Mouse (Mus musculus) embryonic facial prominence, embryonic 13.5 days (tissue): ENCODE data around the gene Ankfy1. TPM values are rescaled to one million over a fixed set of nuclear protein-coding genes. Genes with fewer than 3 reads are reported as not detected.

ENCODE experiments used
- ATAC-seq: fragments of 200-750 bp; cut with Nextera tagmentation; 2 replicates; pipeline ENCODE4 v1.8.0; 2017; ENCODE audit warnings: low read depth; ENCODE audit not compliant: insufficient number of reproducible peaks, insufficient read depth, low FRiP score, low TSS enrichment
- H3K27ac ChIP-seq: fragments of 300-500 bp; sonication (generic); 2 replicates; pipeline ENCODE4 v1.5.1; 2015; ENCODE audit warnings: moderate library complexity, mild to moderate bottlenecking, inconsistent platforms
- H3K27me3 ChIP-seq: fragments of 300-500 bp; sonication (generic); 2 replicates; pipeline ENCODE4 v1.6.1; 2015; ENCODE audit warnings: mild to moderate bottlenecking, inconsistent platforms
- H3K36me3 ChIP-seq: fragments of 300-500 bp; sonication (generic); 2 replicates; pipeline ENCODE4 v1.6.1; 2015; ENCODE audit warnings: mild to moderate bottlenecking, inconsistent platforms
- H3K4me1 ChIP-seq: fragments of 300-500 bp; sonication (generic); 2 replicates; pipeline ENCODE4 v1.6.1; 2015; ENCODE audit warnings: inconsistent platforms
- H3K4me2 ChIP-seq: fragments of 300-500 bp; sonication (generic); 2 replicates; pipeline ENCODE4 v1.6.1; 2015; ENCODE audit warnings: moderate library complexity, mild to moderate bottlenecking, inconsistent platforms
- H3K4me3 ChIP-seq: fragments of 300-500 bp; sonication (generic); 2 replicates; pipeline ENCODE4 v1.5.1; 2015; ENCODE audit warnings: mild to moderate bottlenecking, inconsistent platforms
- H3K9ac ChIP-seq: fragments of 300-500 bp; sonication (generic); 2 replicates; pipeline ENCODE4 v1.6.1; 2015; ENCODE audit warnings: mild to moderate bottlenecking, inconsistent platforms
- H3K9me3 ChIP-seq: fragments of 300-500 bp; sonication (generic); 2 replicates; pipeline ENCODE4 v1.6.1; 2016; ENCODE audit warnings: inconsistent platforms
- WGBS: fragments of 180-500 bp; shearing (Covaris S2); methylation state at CpG from one replicate; pipeline ENCODE4 v1.1.7; 2015; ENCODE audit warnings: mixed read lengths; 5-methylcytosine and 5-hydroxymethylcytosine counted together
- microRNA-seq: library from miRNA; unstranded; fragments of <30 nt; microRNA quantifications from one replicate; pipeline ENCODE4, GENCODE M21; 2016
- polyA plus RNA-seq: library from polyadenylated mRNA; unstranded; fragments of >200 nt; fragmentation: Nextera tagmentation; extraction: Ambion mirVana; gene quantifications from 2 replicates; pipeline ENCODE4 v1.2.1, GENCODE M21; 2015

Ankfy1 gene
- polyA plus RNA-seq, 1 experiment from 2014 or later = 26.0 TPM

DNA sequence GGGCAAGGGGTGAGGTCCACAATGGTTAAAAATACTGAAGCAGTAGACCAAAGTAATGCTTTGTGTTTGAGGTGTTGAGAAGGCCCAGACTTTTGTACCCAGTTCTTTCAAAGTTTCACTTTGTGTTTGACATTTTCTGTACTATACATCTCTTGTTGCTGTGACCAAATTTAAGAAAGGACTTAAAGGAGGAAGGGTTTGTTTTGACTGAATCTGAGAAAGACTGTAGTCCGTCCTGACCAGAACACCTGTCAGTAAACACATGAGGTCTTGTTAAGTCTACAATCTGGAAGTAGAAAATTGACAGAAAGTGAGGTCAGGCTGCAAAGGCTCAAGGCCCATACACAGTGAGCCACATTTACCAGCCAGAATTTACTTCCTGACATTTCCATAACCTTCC lies 127.1 kb downstream of the Ankfy1 start:
- 90% methylated on average over 1 of the region's 1 CpGs for WGBS
- no peak for ATAC-seq
- Histone ChIP-seq H3K36me3 (peaks cover 28% of the 10 kb centered on the region), H3K27me3 (no peaks in the 10 kb centered on the region), H3K27ac (no peak overlapping the region), H3K4me3 (no peak overlapping the region), H3K9me3 (no peaks in the 10 kb centered on the region), H3K4me1 (no peaks in the 10 kb centered on the region), H3K9ac (no peak overlapping the region), H3K4me2 (no peak overlapping the region)

DNA sequence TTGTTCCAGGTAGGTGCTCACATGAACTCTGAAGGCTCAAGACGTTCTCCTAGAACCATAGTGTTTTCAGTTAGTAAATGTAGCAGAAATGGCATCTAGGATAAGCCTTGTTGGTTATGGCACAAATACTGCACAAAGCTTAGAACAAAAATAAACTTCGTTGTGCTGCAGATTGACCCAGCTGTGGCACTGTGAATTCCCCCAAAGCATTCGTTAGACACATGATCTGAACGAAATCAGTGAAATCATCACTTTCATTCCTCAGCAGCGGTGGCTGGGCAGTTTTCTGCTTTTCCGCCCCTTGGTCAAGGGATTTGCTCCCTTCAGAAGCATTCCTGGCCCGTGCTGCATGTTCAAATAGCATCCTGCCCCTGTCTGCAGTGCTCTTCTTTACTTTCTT lies 128.3 kb downstream of the Ankfy1 start:
- peaks cover 36% of the 10 kb centered on the region for H3K36me3 ChIP-seq
- no peaks in the 10 kb centered on the region for H3K27me3 ChIP-seq
- no peak overlapping the region for H3K27ac ChIP-seq
- WGBS = 88% methylated on average over 7 of the region's 7 CpGs
- H3K9me3 ChIP-seq = no peaks in the 10 kb centered on the region
- no peak for ATAC-seq
- no peaks in the 10 kb centered on the region for H3K4me1 ChIP-seq
- H3K4me2 ChIP-seq = no peak overlapping the region
- H3K9ac ChIP-seq = no peak overlapping the region
- no peak overlapping the region for H3K4me3 ChIP-seq

DNA sequence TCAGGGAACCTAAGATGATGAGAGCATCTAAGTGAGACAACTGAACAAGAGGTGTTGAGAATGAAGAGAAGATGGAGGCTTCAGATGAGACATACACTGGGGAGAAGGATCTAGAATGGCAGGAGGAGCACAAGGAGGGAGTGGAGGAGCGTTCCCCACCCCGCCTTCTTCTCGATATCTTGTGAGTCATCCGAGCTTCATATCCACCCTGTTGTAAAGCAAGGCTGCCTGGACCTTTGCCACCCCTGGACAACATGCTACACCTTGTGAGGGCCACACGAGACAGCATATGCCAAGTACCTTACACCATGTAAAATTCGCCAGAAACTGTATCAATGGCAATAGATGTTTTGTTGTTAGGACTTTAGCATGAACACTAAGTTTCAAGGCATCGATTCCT lies 131.2 kb downstream of the Ankfy1 start:
- Histone ChIP-seq H3K36me3 (peaks cover 60% of the 10 kb centered on the region), H3K4me1 (no peaks in the 10 kb centered on the region), H3K27ac (no peak overlapping the region), H3K4me3 (no peak overlapping the region), H3K9ac (no peak overlapping the region), H3K9me3 (no peaks in the 10 kb centered on the region), H3K4me2 (no peak overlapping the region), H3K27me3 (no peaks in the 10 kb centered on the region)
- no peak for ATAC-seq
- WGBS = 94% methylated on average over 7 of the region's 7 CpGs

Small RNA genes lying within 50 kb of the gene (microRNA-seq; reads per million reads assigned to microRNA genes)
- gene Gm25678 = not detected

Other genes starting within 250 kb of the Ankfy1 start
- 162 and 174 TPM in 2 replicates for gene Mybbp1a, start 248.7 kb upstream of the Ankfy1 start, polyA plus RNA-seq
- gene Spns2, start 200.1 kb upstream of the Ankfy1 start, polyA plus RNA-seq = 2.7 and 3.0 TPM in 2 replicates
- 0.27 and 0.37 TPM in 2 replicates for gene Spns3, start 139.5 kb upstream of the Ankfy1 start, polyA plus RNA-seq
- 75.3 and 84.7 TPM in 2 replicates for gene Ube2g1, start 82.7 kb upstream of the Ankfy1 start, polyA plus RNA-seq
- gene Cyb5d2, start 106.1 kb downstream of the Ankfy1 start, polyA plus RNA-seq = 7.8 and 8.5 TPM in 2 replicates
- 10.6 and 11.6 TPM in 2 replicates for gene Zzef1, start 106.2 kb downstream of the Ankfy1 start, polyA plus RNA-seq